Mouse (Mus musculus) adrenal gland, adult (tissue): ENCODE results near the gene Zbtb6.

Experiments
- DNase-seq, 2 experiments: peaks; one replicate each; pipeline ENCODE4 v3.0.0; 2022 to 2023; ENCODE audit warnings: low spot score in 1 of 2; ENCODE audit not compliant: inconsistent age in 2 of 2

Zbtb6 gene

DNA sequence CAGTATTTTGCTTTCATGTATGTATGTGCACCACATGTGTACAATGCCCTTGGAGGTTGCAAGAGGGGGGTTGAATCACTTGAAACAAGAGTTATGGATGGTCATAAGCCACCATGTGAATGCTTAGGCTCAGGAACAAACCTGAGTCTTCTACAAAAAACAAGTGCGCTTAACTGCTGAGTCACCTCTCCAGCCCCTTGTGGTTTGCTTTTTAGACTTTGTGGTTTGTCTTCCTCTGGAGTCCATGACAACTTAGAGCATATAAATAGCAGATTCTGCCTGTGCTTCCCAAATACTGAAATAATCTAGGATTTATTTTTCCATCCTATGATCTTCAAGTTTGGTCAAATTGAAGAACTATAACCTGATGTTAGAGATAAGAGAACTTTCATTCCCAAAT is 67.0 kb downstream of the Zbtb6 start:
- DNase-seq: no peak
